Mouse (Mus musculus) stomach, postnatal 0 days (tissue): ENCODE measurements around the gene Gm21974. TPM values are rescaled to one million over a fixed set of nuclear protein-coding genes. Genes with fewer than 3 reads are reported as not detected.

ENCODE experiments used
- ATAC-seq: fragments of 200-750 bp; cut with Nextera tagmentation; 2 replicates; pipeline ENCODE4 v1.8.0; 2017; ENCODE audit not compliant: low FRiP score, low TSS enrichment
- DNase-seq: peaks from one replicate; pipeline ENCODE4 v3.0.0-alpha.2; 2016; ENCODE audit warnings: low spot score
- H3K27ac ChIP-seq: fragments of 300-500 bp; sonication (generic); replicated peaks from 2 replicates; pipeline ENCODE4 v1.5.1; 2014; ENCODE audit warnings: mild to moderate bottlenecking, control low read depth
- H3K27me3 ChIP-seq: fragments of 300-500 bp; sonication (generic); 2 replicates; pipeline ENCODE4 v1.6.1; 2014; ENCODE audit warnings: low read length; ENCODE audit not compliant: control insufficient read depth, insufficient read depth
- H3K36me3 ChIP-seq: fragments of 300-500 bp; sonication (generic); 2 replicates; pipeline ENCODE4 v1.6.1; 2014; ENCODE audit warnings: low read length, mixed read lengths; ENCODE audit not compliant: control insufficient read depth, insufficient read depth
- H3K4me1 ChIP-seq: fragments of 300-500 bp; sonication (generic); replicated peaks from 2 replicates; pipeline ENCODE4 v1.6.1; 2014; ENCODE audit warnings: antibody characterized with exemption; ENCODE audit not compliant: control insufficient read depth, insufficient read depth
- H3K4me2 ChIP-seq: fragments of 300-500 bp; sonication (generic); replicated peaks from 2 replicates; pipeline ENCODE4 v1.6.1; 2014; ENCODE audit warnings: low read depth, mild to moderate bottlenecking, control low read depth, moderate library complexity
- H3K4me3 ChIP-seq: fragments of 300-500 bp; sonication (generic); 2 replicates; pipeline ENCODE4 v1.5.1; 2014; ENCODE audit warnings: low read depth, low read length, control low read depth
- H3K9ac ChIP-seq: fragments of 300-500 bp; sonication (generic); 2 replicates; pipeline ENCODE4 v1.6.1; 2014; ENCODE audit warnings: mild to moderate bottlenecking, low read length, control low read depth, mixed read lengths
- H3K9me3 ChIP-seq: fragments of 300-500 bp; sonication (generic); 2 replicates; pipeline ENCODE4 v1.6.1; 2016; ENCODE audit warnings: low read length; ENCODE audit not compliant: control insufficient read depth
- CTCF ChIP-seq: IDR thresholded peaks from 2 replicates; pipeline ENCODE4 v1.5.1; 2016; ENCODE audit warnings: antibody characterized with exemption, low read depth, mild to moderate bottlenecking, moderate library complexity
- EP300 ChIP-seq: optimal IDR thresholded peaks from 2 replicates; pipeline ENCODE3; 2016; ENCODE audit warnings: antibody characterized with exemption
- WGBS: fragments of 180-500 bp; shearing (Covaris S2); extraction: QIAGEN DNeasy Blood & Tissue Kit; methylation state at CpG from one replicate; pipeline ENCODE4 v1.1.7; 2014; 5-methylcytosine and 5-hydroxymethylcytosine counted together
- polyA plus RNA-seq: library from polyadenylated mRNA; unstranded; fragments of >200 nt; fragmentation: Nextera tagmentation; extraction: Ambion mirVana; gene quantifications from 2 replicates; pipeline ENCODE4 v1.2.1, GENCODE M21; 2015

The Gm21974 gene
- polyA plus RNA-seq, 1 experiment from 2014 or later: not detected

DNA sequence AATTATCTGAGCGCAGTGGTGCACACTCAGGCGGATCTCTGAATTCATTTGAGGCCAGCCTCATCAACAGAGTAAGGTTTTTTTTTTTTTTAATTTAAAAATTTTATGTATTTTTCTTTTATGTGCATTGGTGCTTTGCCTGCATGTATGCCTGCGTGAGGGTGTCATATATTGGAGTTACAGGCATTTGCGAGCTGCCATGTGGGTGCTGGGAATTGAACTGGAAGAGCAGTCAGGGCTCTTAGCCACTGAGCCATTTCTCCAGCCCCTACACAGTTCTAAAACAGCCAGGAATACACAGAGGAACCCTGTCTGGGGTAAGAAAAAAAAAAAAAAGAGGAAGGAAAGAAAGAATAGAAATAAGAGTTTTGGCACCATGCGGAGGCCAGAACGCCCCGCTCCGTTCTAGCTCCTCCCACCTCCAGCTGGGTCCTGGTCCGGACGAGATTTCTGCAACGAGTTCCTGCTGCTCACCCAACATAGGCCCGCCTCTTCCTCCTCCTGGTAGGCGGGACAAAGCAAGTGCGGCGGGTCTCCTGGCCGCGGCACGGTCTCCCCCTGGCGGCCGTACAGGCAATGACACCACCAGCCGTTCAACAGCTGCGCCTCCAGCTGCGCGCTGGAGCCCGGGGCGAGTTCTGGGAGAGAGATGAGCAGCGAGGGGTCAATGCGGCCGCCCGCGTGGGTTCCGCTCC, 39.9 kb upstream of the Gm21974 start:
- Histone ChIP-seq H3K4me1 (peaks cover 5% of the 10 kb centered on the region), H3K27ac (peak overlapping the region; percentile 89), H3K36me3 (no peaks in the 10 kb centered on the region), H3K4me3 (peak overlapping the region; percentile 67), H3K9me3 (no peaks in the 10 kb centered on the region), H3K4me2 (peak overlapping the region; percentile 98), H3K9ac (peak overlapping the region; percentile 80), H3K27me3 (no peaks in the 10 kb centered on the region)
- DNase-seq: peak; percentile 94
- peak; percentile 99 for TF ChIP-seq CTCF
- no peak for TF ChIP-seq EP300
- 5% methylated on average over 32 of the region's 32 CpGs for WGBS
- peak; percentile 87 for ATAC-seq

DNA sequence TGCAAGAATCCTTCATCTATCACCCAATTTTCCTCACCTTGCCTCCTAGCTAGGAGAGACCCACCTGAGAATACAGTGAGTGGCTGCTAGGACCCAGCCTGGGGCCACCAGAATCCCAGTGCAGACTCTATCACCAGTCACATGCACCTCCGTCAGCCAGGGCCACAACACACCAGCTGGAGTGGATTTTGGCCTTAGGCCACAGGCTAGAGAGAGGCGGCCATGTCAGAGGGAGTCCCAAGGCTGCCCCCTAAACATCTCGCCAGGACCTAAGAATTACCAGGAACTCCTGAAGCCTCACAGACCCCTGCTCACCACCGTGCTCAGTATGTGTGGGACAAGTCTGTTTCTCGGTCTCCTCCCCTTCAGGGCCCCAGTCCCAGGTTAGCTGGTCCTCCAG, 38.8 kb upstream of the Gm21974 start:
- H3K9me3 ChIP-seq: no peaks in the 10 kb centered on the region
- ATAC-seq (no peak), DNase-seq (no peak)
- no peak overlapping the region for H3K9ac ChIP-seq
- H3K36me3 ChIP-seq: no peaks in the 10 kb centered on the region
- peaks cover 5% of the 10 kb centered on the region for H3K4me1 ChIP-seq
- TF ChIP-seq EP300 (no peak), CTCF (no peak)
- 74% methylated on average over 5 of the region's 5 CpGs for WGBS
- H3K27ac ChIP-seq: no peak overlapping the region
- no peak overlapping the region for H3K4me2 ChIP-seq
- no peak overlapping the region for H3K4me3 ChIP-seq
- no peaks in the 10 kb centered on the region for H3K27me3 ChIP-seq

DNA sequence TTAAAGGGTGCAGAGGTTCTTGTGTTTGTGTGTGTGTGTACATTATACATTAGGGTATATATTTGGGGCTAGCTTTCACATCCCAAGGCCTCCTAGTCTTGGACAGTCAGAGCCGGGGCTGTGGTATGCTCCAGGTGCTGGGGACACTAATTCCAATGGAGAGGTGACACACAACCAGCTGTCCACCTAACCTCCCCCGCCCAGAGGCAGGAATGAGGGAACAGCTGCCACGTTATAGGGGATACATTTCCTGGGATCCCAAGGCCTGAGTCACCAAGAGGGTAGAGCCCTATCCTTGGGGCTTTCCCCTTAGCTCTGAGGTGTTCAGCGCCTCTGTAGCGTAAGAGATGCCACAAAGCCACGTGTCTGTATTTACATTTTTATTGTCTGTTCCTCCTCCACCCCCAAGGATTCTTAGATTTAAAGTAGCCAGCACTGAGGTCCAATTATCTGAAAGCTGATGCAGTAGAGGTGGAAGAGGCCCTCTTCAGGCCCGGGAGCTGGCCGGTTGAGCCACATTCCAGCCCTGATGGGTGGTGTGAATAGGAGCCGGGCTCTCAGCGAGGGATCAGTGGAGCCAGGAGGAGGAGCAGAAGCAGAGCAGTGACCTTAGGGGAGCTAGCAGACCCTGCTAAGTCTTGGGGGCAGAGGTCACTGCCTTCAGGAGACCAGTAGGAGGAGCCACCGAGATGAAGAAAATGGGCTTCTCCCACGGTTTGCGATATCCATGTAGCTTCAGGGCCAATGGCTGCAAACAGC, 37.2 kb upstream of the Gm21974 start:
- H3K4me2 ChIP-seq: no peak overlapping the region; the same call in 1 of the 2 replicates
- H3K27ac ChIP-seq: peak overlapping the region; percentile 95
- TF ChIP-seq CTCF: peak; percentile 37; the same call in 1 of the 2 replicates
- no peak for TF ChIP-seq EP300
- H3K27me3 ChIP-seq: no peaks in the 10 kb centered on the region
- no peak overlapping the region for H3K9ac ChIP-seq
- peak; percentile 19; the same call in 1 of the 2 replicates for ATAC-seq
- WGBS: 24% methylated on average over 13 of the region's 13 CpGs
- H3K9me3 ChIP-seq: no peaks in the 10 kb centered on the region
- H3K4me1 ChIP-seq: peaks cover 5% of the 10 kb centered on the region
- H3K4me3 ChIP-seq: no peak overlapping the region
- peak; percentile 81 for DNase-seq
- no peaks in the 10 kb centered on the region for H3K36me3 ChIP-seq

DNA sequence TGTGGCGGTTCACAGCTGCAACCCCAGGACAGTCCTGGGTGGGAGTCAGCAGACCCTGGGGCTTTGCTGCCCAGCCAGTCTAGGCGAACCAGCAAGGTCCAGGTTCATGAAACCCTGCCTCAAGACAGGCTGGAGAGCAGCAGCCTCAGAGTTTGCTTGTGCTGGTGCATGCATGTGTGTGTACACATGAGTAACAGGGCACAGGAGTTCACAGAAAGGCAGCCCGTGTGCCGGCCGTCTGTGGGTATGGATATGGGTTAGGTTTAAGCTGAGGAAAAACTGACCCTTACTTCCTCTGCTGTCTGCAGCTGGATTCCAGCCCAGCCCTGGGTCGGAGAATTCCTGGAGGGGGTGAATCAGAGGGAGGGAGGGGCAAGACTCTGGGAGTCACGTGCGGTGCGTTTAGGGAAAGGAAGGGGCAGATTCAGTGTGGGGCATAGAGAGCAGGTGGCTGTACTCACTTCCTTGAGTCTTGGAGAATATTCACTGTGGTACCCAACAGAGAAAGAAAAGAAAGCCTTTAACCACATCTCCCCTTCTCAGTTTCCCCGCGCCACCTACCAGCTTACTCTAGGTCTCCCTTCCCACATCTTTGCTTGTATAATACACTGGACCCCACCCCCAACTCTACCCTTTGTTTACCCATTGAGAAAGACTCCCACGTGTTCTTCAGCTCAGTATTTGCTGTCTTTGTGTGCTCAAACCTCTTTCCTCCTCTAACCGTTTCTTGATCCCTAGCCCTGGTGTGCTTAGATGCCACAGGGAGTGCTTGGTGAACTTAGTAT, 36.3 kb upstream of the Gm21974 start:
- Histone ChIP-seq H3K4me1 (peaks cover 5% of the 10 kb centered on the region), H3K36me3 (no peaks in the 10 kb centered on the region), H3K9ac (peak overlapping the region; percentile 23), H3K27ac (peak overlapping the region; percentile 95), H3K27me3 (no peaks in the 10 kb centered on the region), H3K4me3 (no peak overlapping the region), H3K4me2 (peak overlapping the region; percentile 8), H3K9me3 (no peaks in the 10 kb centered on the region)
- TF ChIP-seq EP300 (no peak), CTCF (no peak)
- ATAC-seq: peak; percentile 50
- 22% methylated on average over 13 of the region's 13 CpGs for WGBS
- DNase-seq: peak; percentile 87

DNA sequence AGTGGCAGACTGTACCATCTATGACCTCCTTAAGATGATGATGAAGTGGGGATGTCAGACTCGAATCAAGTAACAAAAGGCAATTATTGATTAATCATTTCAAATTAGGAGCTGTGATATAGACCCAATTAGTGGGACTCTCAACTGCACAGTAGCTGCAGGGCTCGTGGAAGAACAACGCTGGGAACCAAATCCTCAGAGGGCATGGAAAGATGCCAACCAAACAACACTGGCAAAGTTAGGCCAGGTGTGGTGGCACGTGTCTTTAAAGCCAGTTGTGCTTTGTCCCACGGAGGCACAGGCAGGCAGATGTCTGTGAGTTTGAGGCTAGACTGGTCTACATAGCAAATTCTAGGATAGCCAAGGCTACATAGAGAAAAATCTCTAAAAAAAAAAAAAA, 35.4 kb upstream of the Gm21974 start:
- TF ChIP-seq EP300 (no peak), CTCF (no peak)
- Histone ChIP-seq H3K4me3 (no peak overlapping the region), H3K4me1 (peaks cover 5% of the 10 kb centered on the region), H3K9ac (no peak overlapping the region), H3K27me3 (no peaks in the 10 kb centered on the region), H3K36me3 (no peaks in the 10 kb centered on the region), H3K9me3 (no peaks in the 10 kb centered on the region), H3K27ac (peak overlapping the region; percentile 95), H3K4me2 (no peak overlapping the region)
- ATAC-seq (no peak), DNase-seq (no peak)
- 61% methylated on average over 5 of the region's 5 CpGs for WGBS
